Mouse (Mus musculus) hindbrain, embryonic 16.5 days (tissue): ENCODE measurements at regions not wholly inside any gene's neighbourhood (a gene's known extent, or its start where the extent isn't known, plus 50 kb on each side); places are given as distances from the start of the nearest gene placed in this dataset.

Source experiments
- ATAC-seq: fragments of 200-750 bp; cut with Nextera tagmentation; 2 replicates; pipeline ENCODE4 v1.8.0; 2017; ENCODE audit warnings: moderate TSS enrichment, moderate library complexity
- H3K27ac ChIP-seq: fragments of 300-500 bp; sonication (generic); 2 replicates; pipeline ENCODE4 v1.5.1; 2014; ENCODE audit warnings: low read depth, mild to moderate bottlenecking, control low read depth, low read length, moderate library complexity
- H3K27me3 ChIP-seq: fragments of 300-500 bp; sonication (generic); replicated peaks from 2 replicates; pipeline ENCODE4 v1.6.1; 2014; ENCODE audit warnings: low read length; ENCODE audit not compliant: control insufficient read depth, insufficient read depth
- H3K36me3 ChIP-seq: fragments of 300-500 bp; sonication (generic); 2 replicates; pipeline ENCODE4 v1.6.1; 2014; ENCODE audit warnings: mild to moderate bottlenecking, low read length, moderate library complexity, mixed read lengths; ENCODE audit not compliant: control insufficient read depth, insufficient read depth
- H3K4me1 ChIP-seq: fragments of 300-500 bp; sonication (generic); 2 replicates; pipeline ENCODE4 v1.6.1; 2014; ENCODE audit warnings: low read depth, low read length; ENCODE audit not compliant: control insufficient read depth, insufficient read depth
- H3K4me2 ChIP-seq: fragments of 300-500 bp; sonication (generic); 2 replicates; pipeline ENCODE4 v1.6.1; 2014; ENCODE audit warnings: mild to moderate bottlenecking, low read length, control low read depth, moderate library complexity
- H3K4me3 ChIP-seq: fragments of 300-500 bp; sonication (generic); 2 replicates; pipeline ENCODE4 v1.5.1; 2014; ENCODE audit warnings: mild to moderate bottlenecking, low read length, control low read depth, moderate library complexity
- H3K9ac ChIP-seq: fragments of 300-500 bp; sonication (generic); 2 replicates; pipeline ENCODE4 v1.6.1; 2014; ENCODE audit warnings: low read depth, mild to moderate bottlenecking, control low read depth, low read length, moderate library complexity
- H3K9me3 ChIP-seq: fragments of 300-500 bp; sonication (generic); 2 replicates; pipeline ENCODE4 v1.6.1; 2014; ENCODE audit warnings: mild to moderate bottlenecking, low read length, moderate library complexity; ENCODE audit not compliant: control insufficient read depth
- WGBS: fragments of 180-500 bp; shearing (Covaris S2); extraction: QIAGEN DNeasy Blood & Tissue Kit; methylation state at CpG from one replicate; pipeline ENCODE4 v1.1.7; 2014; 5-methylcytosine and 5-hydroxymethylcytosine counted together

DNA sequence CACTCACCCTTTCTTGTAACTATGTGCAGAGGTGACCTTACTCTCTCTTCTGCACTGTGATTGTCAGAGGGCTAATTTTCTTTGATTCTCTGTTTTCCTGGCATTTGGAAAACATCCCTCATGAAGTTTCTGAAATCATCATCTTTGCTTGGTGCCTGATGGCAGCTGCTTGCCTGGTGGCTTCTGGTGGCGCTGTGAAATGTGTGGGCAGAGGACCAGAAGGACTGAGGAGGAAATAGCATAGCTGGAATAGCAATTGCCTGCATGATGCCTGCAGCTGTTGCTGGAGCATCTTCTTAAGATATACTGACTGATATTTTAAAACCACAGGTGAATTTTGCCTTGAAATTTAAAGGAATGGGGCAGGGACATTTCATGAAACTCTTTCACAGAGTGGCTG lies 502.6 kb upstream of the Pkn2 start:
- H3K4me3 ChIP-seq: no peak overlapping the region
- H3K9me3 ChIP-seq: no peaks in the 10 kb centered on the region
- WGBS: 89% methylated on average over 1 of the region's 1 CpGs
- no peaks in the 10 kb centered on the region for H3K27me3 ChIP-seq
- H3K9ac ChIP-seq: no peak overlapping the region
- no peak overlapping the region for H3K4me2 ChIP-seq
- no peak overlapping the region for H3K27ac ChIP-seq
- no peaks in the 10 kb centered on the region for H3K36me3 ChIP-seq
- no peak for ATAC-seq
- no peaks in the 10 kb centered on the region for H3K4me1 ChIP-seq

DNA sequence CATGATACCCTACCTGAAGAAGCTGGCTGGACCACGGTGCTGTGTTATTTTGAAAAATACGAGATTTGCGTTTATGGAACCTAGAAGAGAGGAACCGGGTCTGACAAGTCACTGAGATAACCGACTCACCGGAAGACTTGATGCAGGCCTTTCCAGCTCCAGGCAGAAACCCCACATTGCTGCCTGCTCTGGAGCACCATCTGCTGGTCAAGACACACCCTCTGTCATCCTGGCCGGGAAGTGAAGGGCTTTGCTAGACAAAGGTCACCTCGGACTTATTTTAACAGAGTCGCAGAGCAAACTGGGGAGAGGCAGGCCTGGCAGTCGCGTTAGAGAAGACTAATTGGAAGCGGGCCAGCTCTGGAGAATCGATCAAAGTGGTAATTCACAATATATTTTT lies 497.4 kb upstream of the Pkn2 start:
- H3K27ac ChIP-seq: no peak overlapping the region
- H3K4me2 ChIP-seq: peak overlapping the region; percentile 38
- WGBS: 12% methylated on average over 13 of the region's 13 CpGs
- H3K9me3 ChIP-seq: no peaks in the 10 kb centered on the region
- H3K27me3 ChIP-seq: no peaks in the 10 kb centered on the region
- H3K9ac ChIP-seq: no peak overlapping the region
- no peak overlapping the region for H3K4me3 ChIP-seq
- peak; percentile 89 for ATAC-seq
- H3K4me1 ChIP-seq: no peaks in the 10 kb centered on the region
- H3K36me3 ChIP-seq: no peaks in the 10 kb centered on the region

DNA sequence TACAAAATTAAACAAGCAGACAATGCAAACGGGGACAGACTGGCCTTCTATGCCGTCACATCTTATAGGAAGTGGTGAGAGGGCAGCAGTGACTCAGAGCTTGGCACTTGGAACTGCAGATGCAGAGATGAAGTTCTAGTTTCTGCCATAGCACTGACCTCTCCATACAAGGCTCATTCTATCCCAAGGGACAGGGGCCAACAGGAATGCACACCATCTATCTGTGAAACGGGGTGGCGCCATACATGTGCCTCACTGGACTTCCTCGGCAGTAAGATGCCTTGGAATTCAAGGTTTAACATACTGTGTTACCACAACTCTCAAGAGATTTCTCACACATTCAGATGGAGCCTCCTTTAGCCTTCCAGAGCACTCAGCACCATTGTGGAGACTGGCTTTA lies 495.6 kb upstream of the Pkn2 start:
- no peaks in the 10 kb centered on the region for H3K4me1 ChIP-seq
- no peak overlapping the region for H3K4me2 ChIP-seq
- ATAC-seq: no peak
- H3K36me3 ChIP-seq: no peaks in the 10 kb centered on the region
- no peaks in the 10 kb centered on the region for H3K27me3 ChIP-seq
- no peak overlapping the region for H3K4me3 ChIP-seq
- H3K9me3 ChIP-seq: no peaks in the 10 kb centered on the region
- 94% methylated on average over 5 of the region's 5 CpGs for WGBS
- no peak overlapping the region for H3K27ac ChIP-seq
- no peak overlapping the region for H3K9ac ChIP-seq

DNA sequence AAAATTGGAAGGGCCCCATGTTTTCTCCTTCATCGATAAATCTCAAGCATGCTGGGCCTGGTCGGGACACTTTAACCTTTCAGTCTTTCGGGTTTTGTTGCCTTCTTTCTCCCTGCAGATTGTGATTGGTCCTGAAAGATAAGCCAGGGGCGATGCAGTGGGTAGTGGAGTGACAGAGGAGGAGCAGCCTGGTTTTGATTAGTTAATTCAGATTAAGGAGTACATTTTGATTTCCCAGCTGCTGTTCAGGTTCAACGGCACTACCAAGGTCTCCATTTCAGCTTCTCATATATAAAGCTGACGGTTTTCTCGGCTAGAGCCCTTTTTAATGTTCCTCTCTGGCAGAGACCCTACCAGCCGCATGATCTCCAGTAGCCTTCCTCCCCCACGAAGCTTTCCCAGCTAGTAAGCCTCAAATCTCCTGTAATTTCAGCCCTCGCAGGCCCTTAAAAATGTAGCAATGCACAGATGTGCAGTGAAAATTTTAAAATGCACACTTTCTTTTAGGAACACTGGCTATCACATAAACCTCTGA lies 493.8 kb upstream of the Pkn2 start:
- no peak overlapping the region for H3K9ac ChIP-seq
- H3K4me2 ChIP-seq: no peak overlapping the region
- no peaks in the 10 kb centered on the region for H3K9me3 ChIP-seq
- 59% methylated on average over 10 of the region's 10 CpGs for WGBS
- H3K27me3 ChIP-seq: no peaks in the 10 kb centered on the region
- H3K4me3 ChIP-seq: no peak overlapping the region
- no peak for ATAC-seq
- no peaks in the 10 kb centered on the region for H3K4me1 ChIP-seq
- H3K27ac ChIP-seq: no peak overlapping the region
- no peaks in the 10 kb centered on the region for H3K36me3 ChIP-seq

DNA sequence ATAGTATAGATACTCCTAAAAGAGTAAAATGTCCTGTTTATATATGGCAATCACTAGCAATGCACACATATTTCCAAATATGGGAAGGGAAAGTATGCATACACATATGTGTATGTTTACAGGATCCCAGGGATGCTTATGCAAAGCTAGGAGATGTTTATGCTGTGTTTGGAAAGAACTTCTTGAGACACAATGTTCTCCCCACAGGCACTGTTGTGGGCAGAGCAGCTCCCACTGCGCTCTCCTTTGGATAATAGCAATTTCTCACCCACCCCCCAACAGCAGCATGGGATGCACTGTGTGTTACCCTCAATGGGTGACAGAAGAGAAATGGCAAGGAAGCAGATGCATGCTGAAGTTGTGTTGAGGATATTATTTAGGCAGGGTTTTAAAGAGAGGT lies 491.7 kb upstream of the Pkn2 start:
- Histone ChIP-seq H3K4me2 (no peak overlapping the region), H3K36me3 (no peaks in the 10 kb centered on the region), H3K27me3 (no peaks in the 10 kb centered on the region), H3K4me1 (no peaks in the 10 kb centered on the region), H3K9ac (no peak overlapping the region), H3K27ac (no peak overlapping the region), H3K4me3 (no peak overlapping the region), H3K9me3 (no peaks in the 10 kb centered on the region)
- 91% methylated on average over 1 of the region's 1 CpGs for WGBS
- no peak for ATAC-seq

DNA sequence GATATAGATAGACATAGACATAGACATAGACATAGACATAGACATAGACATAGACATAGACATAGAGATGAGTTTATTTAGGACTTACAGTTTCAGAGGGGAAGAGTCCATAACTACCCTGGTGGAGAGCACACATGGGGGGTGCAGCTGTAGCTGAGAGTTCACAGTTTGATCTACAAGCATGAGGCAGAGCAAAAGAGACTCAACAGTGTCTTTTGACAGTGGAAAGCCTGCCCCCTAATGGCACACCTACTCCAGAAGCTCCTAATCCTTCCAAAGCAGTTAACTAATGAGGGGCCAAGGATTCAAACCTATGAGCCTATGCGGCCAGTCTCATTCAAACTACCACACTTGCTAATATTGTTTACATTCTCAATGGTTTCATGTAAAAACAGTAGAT lies 487.2 kb upstream of the Pkn2 start:
- no peak overlapping the region for H3K4me2 ChIP-seq
- WGBS: 96% methylated on average over 1 of the region's 1 CpGs
- H3K27me3 ChIP-seq: no peaks in the 10 kb centered on the region
- no peak overlapping the region for H3K4me3 ChIP-seq
- no peaks in the 10 kb centered on the region for H3K4me1 ChIP-seq
- ATAC-seq: no peak
- no peak overlapping the region for H3K27ac ChIP-seq
- no peaks in the 10 kb centered on the region for H3K9me3 ChIP-seq
- H3K9ac ChIP-seq: no peak overlapping the region
- no peaks in the 10 kb centered on the region for H3K36me3 ChIP-seq

DNA sequence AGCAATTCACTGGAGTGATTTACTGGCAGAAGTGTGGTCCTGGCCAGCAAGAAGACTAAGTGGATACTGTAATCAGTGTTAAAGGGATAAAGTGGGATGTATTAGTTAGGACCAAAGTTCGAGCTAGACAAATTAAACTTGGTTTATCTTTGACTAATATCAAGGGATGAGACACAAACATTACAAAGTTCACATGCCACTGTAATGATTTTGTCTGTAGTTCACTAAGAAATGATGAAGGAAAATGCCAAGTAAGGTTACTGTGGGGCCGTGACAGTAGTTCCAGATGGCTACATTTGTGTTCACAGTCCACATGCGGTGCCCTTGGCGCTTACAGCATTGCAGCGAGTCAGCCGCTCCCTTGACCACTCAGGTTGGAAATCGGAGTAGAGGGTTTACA lies 458.2 kb upstream of the Pkn2 start:
- Histone ChIP-seq H3K4me1 (no peaks in the 10 kb centered on the region), H3K4me2 (no peak overlapping the region), H3K27ac (no peak overlapping the region), H3K9ac (no peak overlapping the region), H3K36me3 (no peaks in the 10 kb centered on the region), H3K27me3 (no peaks in the 10 kb centered on the region), H3K4me3 (no peak overlapping the region), H3K9me3 (no peaks in the 10 kb centered on the region)
- ATAC-seq: no peak
- WGBS: 92% methylated on average over 7 of the region's 7 CpGs

DNA sequence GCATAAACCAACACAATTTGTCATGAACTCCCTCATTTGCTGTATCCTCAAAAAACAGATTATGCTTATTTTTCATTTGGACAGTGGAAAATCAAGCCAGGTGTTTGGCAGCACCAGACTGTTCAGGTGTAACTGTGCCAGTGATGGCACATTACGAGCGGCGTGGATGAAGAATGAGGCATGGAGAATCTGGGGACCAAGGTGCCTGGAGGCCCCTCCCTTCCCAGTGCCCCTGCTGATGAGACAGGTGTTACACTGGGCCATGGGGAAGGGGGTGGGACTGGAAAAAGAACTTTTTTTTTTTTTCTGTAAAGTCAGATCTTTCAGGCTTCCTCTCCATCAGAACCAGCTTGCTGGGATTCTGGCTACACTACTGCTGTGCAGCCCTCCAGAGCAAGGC lies 451.5 kb upstream of the Pkn2 start:
- no peaks in the 10 kb centered on the region for H3K27me3 ChIP-seq
- 72% methylated on average over 3 of the region's 3 CpGs for WGBS
- H3K4me1 ChIP-seq: no peaks in the 10 kb centered on the region
- H3K9me3 ChIP-seq: no peaks in the 10 kb centered on the region
- H3K27ac ChIP-seq: no peak overlapping the region
- peak; percentile 69; the same call in 1 of the 2 replicates for ATAC-seq
- no peak overlapping the region for H3K4me3 ChIP-seq
- no peak overlapping the region for H3K9ac ChIP-seq
- H3K4me2 ChIP-seq: no peak overlapping the region
- no peaks in the 10 kb centered on the region for H3K36me3 ChIP-seq

DNA sequence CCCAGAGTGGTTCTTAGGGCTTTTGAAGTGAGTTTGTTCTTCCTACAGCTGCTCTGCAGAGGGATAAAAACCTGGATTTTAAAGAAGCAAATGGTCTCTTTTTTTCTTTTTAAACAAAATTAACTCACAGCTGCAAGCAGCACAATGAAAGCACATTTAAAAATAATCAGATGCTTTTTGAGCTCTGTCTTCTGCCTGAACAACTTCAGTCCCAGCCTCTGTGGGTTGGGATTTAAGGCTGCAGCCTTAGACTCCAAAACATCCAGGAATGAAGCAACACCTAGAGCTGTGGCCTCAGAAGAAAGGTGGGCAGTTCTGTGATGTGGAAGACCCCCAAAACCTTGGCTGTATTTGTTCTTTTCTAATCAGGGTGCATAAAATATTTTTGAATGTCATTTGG lies 446.7 kb upstream of the Pkn2 start:
- no peak overlapping the region for H3K4me2 ChIP-seq
- no peak for ATAC-seq
- H3K27ac ChIP-seq: no peak overlapping the region
- H3K9me3 ChIP-seq: no peaks in the 10 kb centered on the region
- no peaks in the 10 kb centered on the region for H3K4me1 ChIP-seq
- no peaks in the 10 kb centered on the region for H3K27me3 ChIP-seq
- no peak overlapping the region for H3K9ac ChIP-seq
- no peaks in the 10 kb centered on the region for H3K36me3 ChIP-seq
- H3K4me3 ChIP-seq: no peak overlapping the region

DNA sequence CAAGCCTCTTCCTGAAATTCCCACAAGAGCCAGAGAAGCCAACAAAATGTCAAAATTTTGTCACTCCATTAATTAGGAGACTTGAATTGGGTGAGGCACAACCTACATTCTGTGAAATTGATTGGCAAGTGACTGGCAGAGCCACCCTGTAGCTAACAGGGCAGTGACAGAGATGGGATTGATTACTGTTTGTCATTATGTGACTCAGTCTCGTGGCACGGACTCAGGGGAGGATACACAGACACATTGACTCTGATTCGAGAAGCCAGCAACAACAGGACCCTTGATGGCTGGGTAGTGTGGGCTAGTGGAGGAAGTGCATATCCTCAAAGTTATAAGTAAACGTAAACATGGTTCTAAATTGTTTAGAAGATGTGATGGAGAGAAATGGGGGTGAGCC lies 445.8 kb upstream of the Pkn2 start:
- no peaks in the 10 kb centered on the region for H3K4me1 ChIP-seq
- ATAC-seq: no peak
- 75% methylated on average over 4 of the region's 4 CpGs for WGBS
- no peak overlapping the region for H3K27ac ChIP-seq
- H3K27me3 ChIP-seq: no peaks in the 10 kb centered on the region
- no peak overlapping the region for H3K4me3 ChIP-seq
- no peak overlapping the region for H3K4me2 ChIP-seq
- H3K9me3 ChIP-seq: no peaks in the 10 kb centered on the region
- H3K36me3 ChIP-seq: no peaks in the 10 kb centered on the region
- H3K9ac ChIP-seq: no peak overlapping the region
